Mouse (Mus musculus): ENCODE measurements around the gene Best3. TPM values are rescaled to one million over a fixed set of nuclear protein-coding genes. Genes with fewer than 3 reads are reported as not detected.
"Not testable (repeated sequence)": the region's sequence is repeated elsewhere in the genome, so short reads cannot be mapped to it uniquely, and the experiment has no call there.

Gene Best3
- polyA plus RNA-seq, 1 experiment from 2014 or later, result 0.21 TPM

GRCm38 (mm10) chr10:117040355-117040754 is 54.2 kb downstream of the Best3 start:
- Histone ChIP-seq H3K9me3 (ENCODE audit: control insufficient read depth, low read length) (no peaks in the 10 kb centered on the region), H3K36me3 (ENCODE audit: control insufficient read depth, insufficient read depth, low read length) (no peaks in the 10 kb centered on the region), H3K9ac (ENCODE audit: low read length) (no peak overlapping the region), H3K4me3 (ENCODE audit: low read length) (no peak overlapping the region), H3K4me1 (replicated peaks; ENCODE audit: control insufficient read depth, insufficient read depth, low read length) (peaks cover 12% of the 10 kb centered on the region; the same call in 1 of the 2 replicates), H3K4me2 (ENCODE audit: low read depth, low read length) (no peak overlapping the region), H3K27ac (ENCODE audit: low read length) (no peak overlapping the region), H3K27me3 (ENCODE audit: control insufficient read depth, insufficient read depth, low read depth, low read length) (no peaks in the 10 kb centered on the region)
- WGBS, result 61% methylated on average over 6 of the region's 6 CpGs
- no peak for ATAC-seq (ENCODE audit: low read depth)

- no peaks in the 10 kb centered on the region for H3K36me3 ChIP-seq (ENCODE audit: control insufficient read depth, insufficient read depth, low read length)
- H3K27ac ChIP-seq (ENCODE audit: low read length), result no peak overlapping the region
- peak overlapping the region; percentile 29; the same call in 1 of the 2 replicates for H3K4me2 ChIP-seq (ENCODE audit: low read depth, low read length)
- WGBS, result 49% methylated on average over 14 of the region's 14 CpGs
- no peak overlapping the region for H3K9ac ChIP-seq (ENCODE audit: low read length)
- H3K9me3 ChIP-seq (ENCODE audit: control insufficient read depth, low read length), result no peaks in the 10 kb centered on the region
- no peaks in the 10 kb centered on the region for H3K27me3 ChIP-seq (ENCODE audit: control insufficient read depth, insufficient read depth, low read depth, low read length)
- H3K4me3 ChIP-seq (ENCODE audit: low read length), result no peak overlapping the region
- peak; percentile 22; the same call in 1 of the 2 replicates for ATAC-seq (ENCODE audit: low read depth)
- peaks cover 17% of the 10 kb centered on the region; the same call in 1 of the 2 replicates for H3K4me1 ChIP-seq (replicated peaks; ENCODE audit: control insufficient read depth, insufficient read depth, low read length)
Measured at GRCm38 (mm10) chr10:117042295-117042694, 56.2 kb downstream of the Best3 start.

- not testable (repeated sequence) for H3K36me3 ChIP-seq (ENCODE audit: control insufficient read depth, insufficient read depth, low read length); H3K9ac ChIP-seq (ENCODE audit: low read length); H3K27me3 ChIP-seq (ENCODE audit: control insufficient read depth, insufficient read depth, low read depth, low read length); H3K9me3 ChIP-seq (ENCODE audit: control insufficient read depth, low read length); H3K27ac ChIP-seq (ENCODE audit: low read length); H3K4me3 ChIP-seq (ENCODE audit: low read length)
- ATAC-seq (ENCODE audit: low read depth), result 0 out of 2 replicates have a peak, but pooled peaks have one; percentile 36
- H3K4me1 ChIP-seq (replicated peaks; ENCODE audit: control insufficient read depth, insufficient read depth, low read length), result peaks cover 17% of the 10 kb centered on the region; the same call in 1 of the 2 replicates
- 23% methylated on average over 15 of the region's 16 CpGs for WGBS
- peak overlapping the region; percentile 37 for H3K4me2 ChIP-seq (ENCODE audit: low read depth, low read length)
Measured at GRCm38 (mm10) chr10:117043497-117044166, 57.5 kb downstream of the Best3 start.

- Histone ChIP-seq H3K4me1 (replicated peaks; ENCODE audit: control insufficient read depth, insufficient read depth, low read length) (peaks cover 17% of the 10 kb centered on the region; the same call in 1 of the 2 replicates), H3K27me3 (ENCODE audit: control insufficient read depth, insufficient read depth, low read depth, low read length) (no peaks in the 10 kb centered on the region), H3K27ac (ENCODE audit: low read length) (no peak within 1 kb of the TSS), H3K9me3 (ENCODE audit: control insufficient read depth, low read length) (no peaks in the 10 kb centered on the region), H3K4me2 (ENCODE audit: low read depth, low read length) (peak within 1 kb of the TSS; percentile 44), H3K4me3 (ENCODE audit: low read length) (peak within 1 kb of the TSS; percentile 12; the same call in 1 of the 2 replicates), H3K9ac (ENCODE audit: low read length) (peak within 1 kb of the TSS; percentile 43), H3K36me3 (ENCODE audit: control insufficient read depth, insufficient read depth, low read length) (peaks cover 11% of the 10 kb centered on the region)
- 25% methylated on average over 40 of the region's 40 CpGs for WGBS
- peak; percentile 36; the same call in 1 of the 2 replicates for ATAC-seq (ENCODE audit: low read depth)
Measured at GRCm38 (mm10) chr10:117045175-117046056, 59.3 kb downstream of the Best3 start, which contains the start of gene Lrrc10. Gene Lrrc10, plus strand, starts transcription at chr10:117045341.

DNA sequence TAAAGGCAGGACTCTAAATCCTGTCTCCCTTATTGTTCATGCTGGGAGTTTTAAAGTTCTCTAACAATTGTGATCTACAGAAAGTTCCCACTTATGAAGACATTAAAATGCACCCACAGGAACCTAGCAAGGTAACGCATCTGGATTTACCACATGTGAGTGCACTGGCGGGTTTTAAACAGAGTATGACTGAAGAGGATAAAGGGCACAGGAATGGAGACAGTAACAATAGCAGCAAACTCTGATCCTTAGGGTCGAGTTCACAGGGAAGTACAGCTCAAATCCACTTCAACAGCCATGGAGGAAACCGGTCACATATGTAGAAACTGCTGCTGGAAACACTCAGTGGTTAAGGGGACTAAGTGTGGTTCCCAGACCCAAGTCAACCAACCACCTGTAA is 63.1 kb downstream of the Best3 start:
- no peak overlapping the region for H3K27ac ChIP-seq (ENCODE audit: low read length)
- WGBS, result 79% methylated on average over 4 of the region's 4 CpGs
- H3K36me3 ChIP-seq (ENCODE audit: control insufficient read depth, insufficient read depth, low read length), result peaks cover 40% of the 10 kb centered on the region
- no peak overlapping the region for H3K9ac ChIP-seq (ENCODE audit: low read length)
- H3K27me3 ChIP-seq (ENCODE audit: control insufficient read depth, insufficient read depth, low read depth, low read length), result no peaks in the 10 kb centered on the region
- ATAC-seq (ENCODE audit: low read depth), result no peak
- no peak overlapping the region for H3K4me2 ChIP-seq (ENCODE audit: low read depth, low read length)
- H3K9me3 ChIP-seq (ENCODE audit: control insufficient read depth, low read length), result no peaks in the 10 kb centered on the region
- peaks cover 7% of the 10 kb centered on the region; the same call in 1 of the 2 replicates for H3K4me1 ChIP-seq (replicated peaks; ENCODE audit: control insufficient read depth, insufficient read depth, low read length)
- H3K4me3 ChIP-seq (ENCODE audit: low read length), result no peak overlapping the region

- H3K4me2 ChIP-seq (ENCODE audit: low read depth, low read length), result no peak overlapping the region
- H3K27me3 ChIP-seq (ENCODE audit: control insufficient read depth, insufficient read depth, low read depth, low read length), result no peaks in the 10 kb centered on the region
- H3K9ac ChIP-seq (ENCODE audit: low read length), result no peak overlapping the region
- H3K4me1 ChIP-seq (replicated peaks; ENCODE audit: control insufficient read depth, insufficient read depth, low read length), result peaks cover 6% of the 10 kb centered on the region; the same call in 1 of the 2 replicates
- no peak for ATAC-seq (ENCODE audit: low read depth)
- no peaks in the 10 kb centered on the region for H3K9me3 ChIP-seq (ENCODE audit: control insufficient read depth, low read length)
- H3K36me3 ChIP-seq (ENCODE audit: control insufficient read depth, insufficient read depth, low read length), result peaks cover 48% of the 10 kb centered on the region
- H3K27ac ChIP-seq (ENCODE audit: low read length), result no peak overlapping the region
- WGBS, result 63% methylated on average over 4 of the region's 4 CpGs
- no peak overlapping the region for H3K4me3 ChIP-seq (ENCODE audit: low read length)
Measured at GRCm38 (mm10) chr10:117049961-117050597, 64.0 kb downstream of the Best3 start.

DNA sequence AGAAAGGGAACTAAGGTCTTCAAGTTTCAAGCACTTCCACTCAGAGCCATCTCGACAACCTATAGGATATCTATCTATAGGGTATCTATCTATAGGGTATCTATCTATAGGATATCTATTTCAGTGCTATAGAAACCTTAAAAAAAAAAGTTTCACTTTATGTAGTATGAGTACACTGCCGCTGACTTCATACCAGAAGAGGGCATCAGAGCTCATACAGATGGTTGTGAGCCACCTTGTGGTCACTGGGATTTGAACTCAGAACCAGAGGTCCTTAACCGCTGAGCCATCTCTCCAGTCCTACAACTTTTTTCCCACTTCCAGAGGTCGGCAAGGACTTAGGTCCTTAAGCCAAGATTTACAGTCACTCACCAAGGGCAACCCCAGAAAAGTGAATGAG is 69.6 kb downstream of the Best3 start:
- Histone ChIP-seq H3K4me1 (replicated peaks; ENCODE audit: control insufficient read depth, insufficient read depth, low read length) (no peaks in the 10 kb centered on the region; the same call in 1 of the 2 replicates), H3K27ac (ENCODE audit: low read length) (no peak overlapping the region), H3K4me2 (ENCODE audit: low read depth, low read length) (no peak overlapping the region), H3K36me3 (ENCODE audit: control insufficient read depth, insufficient read depth, low read length) (peaks cover 80% of the 10 kb centered on the region), H3K4me3 (ENCODE audit: low read length) (no peak overlapping the region), H3K9ac (ENCODE audit: low read length) (no peak overlapping the region), H3K27me3 (ENCODE audit: control insufficient read depth, insufficient read depth, low read depth, low read length) (no peaks in the 10 kb centered on the region), H3K9me3 (ENCODE audit: control insufficient read depth, low read length) (no peaks in the 10 kb centered on the region)
- WGBS, result 90% methylated on average over 4 of the region's 4 CpGs
- ATAC-seq (ENCODE audit: low read depth), result no peak

- H3K9ac ChIP-seq (ENCODE audit: low read length), result peak overlapping the region; percentile 83
- peaks cover 7% of the 10 kb centered on the region for H3K4me1 ChIP-seq (replicated peaks; ENCODE audit: control insufficient read depth, insufficient read depth, low read length)
- no peak for ATAC-seq (ENCODE audit: low read depth)
- peak overlapping the region; percentile 94 for H3K4me2 ChIP-seq (ENCODE audit: low read depth, low read length)
- H3K27ac ChIP-seq (ENCODE audit: low read length), result peak overlapping the region; percentile 87
- peak overlapping the region; percentile 96 for H3K4me3 ChIP-seq (ENCODE audit: low read length)
- H3K9me3 ChIP-seq (ENCODE audit: control insufficient read depth, low read length), result no peaks in the 10 kb centered on the region
- WGBS, result 2% methylated on average over 15 of the region's 15 CpGs
- H3K36me3 ChIP-seq (ENCODE audit: control insufficient read depth, insufficient read depth, low read length), result peaks cover 33% of the 10 kb centered on the region
- H3K27me3 ChIP-seq (ENCODE audit: control insufficient read depth, insufficient read depth, low read depth, low read length), result no peaks in the 10 kb centered on the region
Measured at GRCm38 (mm10) chr10:117062894-117063253, 76.8 kb downstream of the Best3 start.

Measured in lung, embryonic 16.5 days (tissue).